Mouse (Mus musculus) macrophage (primary cell): Measurements from ENCODE around the gene Gm11032. TPM values are rescaled to one million over a fixed set of nuclear protein-coding genes. Genes with fewer than 3 reads are reported as not detected.
"Not testable (repeated sequence)": the region's sequence is repeated elsewhere in the genome, so short reads cannot be mapped to it uniquely, and the experiment has no call there.

Experiments
- H3K27ac ChIP-seq: fragments of 350-480 bp; formaldehyde crosslinking; 2 replicates; pipeline ENCODE4 v1.9.0; 2021
- H3K36me3 ChIP-seq: fragments of 350-480 bp; formaldehyde crosslinking; 2 replicates; pipeline ENCODE4 v1.9.0; 2021; ENCODE audit errors: inconsistent target
- H3K4me3 ChIP-seq: fragments of 350-480 bp; formaldehyde crosslinking; 2 replicates; pipeline ENCODE4 v1.9.0; 2021; ENCODE audit errors: inconsistent target
- H3K79me2 ChIP-seq: fragments of 350-480 bp; formaldehyde crosslinking; 2 replicates; pipeline ENCODE4 v1.9.0; 2021; ENCODE audit errors: inconsistent target
- WGBS: methylation state at CpG from one replicate; pipeline ENCODE4 v1.1.7; 2026; ENCODE audit warnings: inconsistent platforms; ENCODE audit not compliant: missing documents; 5-methylcytosine and 5-hydroxymethylcytosine counted together
- polyA plus RNA-seq: library from polyadenylated mRNA; stranded (reverse); fragments of 250-400 nt; gene quantifications from 3 replicates; pipeline ENCODE4 v1.2.4, GENCODE M21; 2018; ENCODE audit warnings: inconsistent platforms
- total RNA-seq, 78 experiments: library from RNA; depleted of rRNA; stranded (reverse); fragments of 250-400 nt; gene quantifications; 1 replicate in 9 of 78; 2 replicates in 24 of 78; 3 replicates in 43 of 78; 4 replicates in 2 of 78; pipeline ENCODE4 v1.2.4; 2018; ENCODE audit warnings: inconsistent platforms in 56 of 78

Gm11032 gene
- not detected for total RNA-seq (2018; cell fraction: chromatin; rRNA removed)
- total RNA-seq (2018; cell fraction: cytosol; rRNA removed), result not detected
- not detected for total RNA-seq (2018; cell fraction: nucleus; rRNA removed)
- polyA plus RNA-seq, result not detected in 3 replicates

GRCm38 (mm10) chr11:4620017-4620485 lies at the start of gene Gm11032:
Gene Gm11032, plus strand, starts transcription at chr11:4620067.
- WGBS, result 90% methylated on average over 16 of the region's 16 CpGs
- Histone ChIP-seq H3K79me2 (no peaks in the 10 kb centered on the region), H3K36me3 (no peaks in the 10 kb centered on the region)

GRCm38 (mm10) chr11:4571491-4571901 lies 48.4 kb upstream of the Gm11032 start:
- H3K27ac ChIP-seq, result no peak overlapping the region
- WGBS, result 86% methylated on average over 4 of the region's 4 CpGs
- H3K79me2 ChIP-seq, result peaks cover 93% of the 10 kb centered on the region
- H3K4me3 ChIP-seq, result no peak overlapping the region
- no peaks in the 10 kb centered on the region for H3K36me3 ChIP-seq

More at GRCm38 (mm10) chr11:4620017-4620485, at the start of gene Gm11032:
- Histone ChIP-seq H3K4me3 (no peak within 1 kb of the TSS), H3K27ac (no peak within 1 kb of the TSS)

DNA sequence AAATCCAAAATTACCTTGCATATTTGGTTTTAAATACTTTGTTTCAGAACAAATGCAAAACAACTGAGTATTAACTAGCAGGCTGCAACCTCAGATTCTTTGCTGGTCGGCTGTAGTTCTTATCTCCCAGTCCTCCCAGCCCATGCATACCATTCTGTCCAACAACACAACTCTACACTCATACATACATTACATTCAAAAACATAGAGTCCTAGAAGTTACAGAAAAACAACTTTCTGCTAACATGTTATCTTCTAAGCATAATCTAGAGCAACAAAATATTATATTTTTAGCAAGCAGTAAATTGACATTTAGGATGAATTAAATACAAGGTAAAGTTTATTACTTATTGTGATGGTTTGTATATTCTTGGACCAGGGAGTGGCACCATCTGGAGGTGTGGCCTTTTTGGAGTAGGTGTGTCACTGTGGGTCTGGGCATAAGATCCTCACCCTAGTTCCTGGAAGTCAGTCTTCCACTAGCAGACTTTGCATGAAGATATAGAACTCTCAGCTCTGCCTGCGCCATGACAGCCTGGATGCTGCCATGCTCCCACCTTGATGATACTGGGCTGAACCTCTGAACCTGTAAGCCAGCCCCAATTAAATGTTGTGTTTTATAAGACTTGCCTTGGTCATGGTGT lies 43.7 kb upstream of the Gm11032 start:
- 96% methylated on average over 2 of the region's 2 CpGs for WGBS
- H3K27ac ChIP-seq, H3K4me3 ChIP-seq, H3K36me3 ChIP-seq: not testable (repeated sequence)
- peaks cover 93% of the 10 kb centered on the region for H3K79me2 ChIP-seq

DNA sequence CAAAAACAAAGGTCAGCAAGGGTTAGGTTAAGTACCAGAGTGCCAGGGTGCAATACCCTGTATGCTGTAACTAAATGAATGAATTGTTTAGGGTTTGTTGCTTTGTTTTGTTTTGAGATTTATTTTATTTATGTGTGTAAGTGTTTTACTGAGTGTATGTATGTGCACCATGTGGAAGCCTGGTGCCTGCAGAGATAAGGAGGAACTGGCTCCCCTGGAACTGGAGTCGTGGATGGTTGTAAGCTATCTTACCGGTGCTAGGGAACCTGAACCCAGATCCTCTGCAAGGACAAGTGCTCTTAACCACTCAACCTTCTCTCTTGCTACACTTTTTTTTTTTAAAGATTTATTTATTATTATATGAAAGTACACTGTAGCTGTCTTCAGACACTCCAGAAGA lies 42.8 kb upstream of the Gm11032 start:
- Histone ChIP-seq H3K36me3 (no peaks in the 10 kb centered on the region), H3K4me3 (no peak overlapping the region), H3K27ac (no peak overlapping the region), H3K79me2 (peaks cover 93% of the 10 kb centered on the region)
- WGBS, result 83% methylated on average over 2 of the region's 2 CpGs

GRCm38 (mm10) chr11:4578682-4579081 lies 41.2 kb upstream of the Gm11032 start:
- no peak overlapping the region for H3K4me3 ChIP-seq
- H3K27ac ChIP-seq, result no peak overlapping the region
- no peaks in the 10 kb centered on the region for H3K36me3 ChIP-seq
- H3K79me2 ChIP-seq, result peaks cover 99% of the 10 kb centered on the region
- WGBS, result 65% methylated on average over 2 of the region's 2 CpGs

- Histone ChIP-seq H3K79me2 (peaks cover 74% of the 10 kb centered on the region), H3K27ac (peak overlapping the region; percentile 31; the same call in 1 of the 2 replicates), H3K36me3 (no peaks in the 10 kb centered on the region), H3K4me3 (0 out of 2 replicates have a peak overlapping the region, but pooled peaks have one; percentile 2)
- WGBS, result 16% methylated on average over 4 of the region's 4 CpGs
Measured at GRCm38 (mm10) chr11:4591811-4592210, 28.1 kb upstream of the Gm11032 start.

DNA sequence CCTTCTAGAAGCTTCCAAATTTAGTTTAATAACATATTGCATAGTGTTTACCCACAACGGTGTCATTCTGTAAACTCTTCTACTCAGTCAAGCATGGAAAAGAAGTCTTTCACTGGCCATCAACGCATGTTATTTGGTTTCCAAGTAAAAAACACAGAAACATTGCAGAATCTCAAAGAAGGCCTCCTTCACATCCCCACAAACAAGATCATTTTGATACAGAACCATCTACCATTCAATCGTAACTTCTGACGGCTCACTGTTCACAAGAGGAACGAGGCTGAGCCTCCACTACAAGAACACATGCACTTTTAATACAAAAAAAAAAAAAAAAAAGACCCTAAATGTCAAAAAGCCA lies 26.4 kb upstream of the Gm11032 start:
- Histone ChIP-seq H3K36me3 (no peaks in the 10 kb centered on the region), H3K27ac (peak overlapping the region; percentile 57), H3K79me2 (peaks cover 58% of the 10 kb centered on the region), H3K4me3 (peak overlapping the region; percentile 62)
- 0% methylated on average over 5 of the region's 5 CpGs for WGBS

DNA sequence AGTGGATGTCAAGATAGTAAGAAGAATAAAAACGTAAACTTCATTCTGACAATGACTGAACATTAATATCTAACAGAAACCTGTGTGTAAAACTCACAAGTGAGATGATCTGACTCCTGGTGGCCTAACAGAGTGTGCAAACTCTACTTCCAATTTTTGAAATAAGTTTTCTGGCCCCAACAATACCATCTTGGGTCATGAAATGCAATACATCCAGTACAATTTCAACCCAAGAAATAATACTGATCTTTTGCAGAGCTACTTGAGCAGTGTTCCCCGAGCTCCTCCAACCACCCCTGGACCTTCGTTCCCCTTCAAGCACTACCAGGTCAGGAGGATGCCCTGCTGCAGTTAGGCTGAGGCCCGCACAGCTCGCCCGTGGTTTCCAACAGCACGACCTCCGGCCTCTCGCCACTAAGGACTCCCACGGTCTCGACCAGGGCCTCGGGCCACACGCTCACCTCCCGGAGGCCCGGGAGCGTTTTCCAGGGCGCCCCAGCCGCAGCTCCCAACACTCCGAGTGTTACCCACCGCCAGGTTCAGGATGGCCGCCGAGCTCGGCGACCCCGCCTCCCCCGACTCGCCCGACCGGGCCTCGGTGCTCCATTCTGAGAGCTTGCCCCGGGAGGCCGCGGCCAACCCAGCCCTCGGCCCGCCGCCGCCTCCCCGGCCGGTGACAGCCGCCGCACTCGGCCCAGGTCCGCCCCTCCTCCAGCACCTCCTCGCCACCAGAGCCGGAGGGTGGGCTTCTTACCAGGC lies 25.8 kb upstream of the Gm11032 start:
- H3K27ac ChIP-seq, result peak overlapping the region; percentile 57
- under 1% methylated on average over 34 of the region's 45 CpGs for WGBS
- no peaks in the 10 kb centered on the region for H3K36me3 ChIP-seq
- H3K4me3 ChIP-seq, result peak overlapping the region; percentile 62
- H3K79me2 ChIP-seq, result peaks cover 52% of the 10 kb centered on the region

GRCm38 (mm10) chr11:4594608-4595500 lies 25.0 kb upstream of the Gm11032 start, which contains the start of gene Mtmr3:
Gene Mtmr3, minus strand, starts transcription at chr11:4594863.
- peaks cover 44% of the 10 kb centered on the region for H3K79me2 ChIP-seq
- WGBS, result 3% methylated on average over 38 of the region's 53 CpGs
- peak within 1 kb of the TSS; percentile 62 for H3K4me3 ChIP-seq
- peak within 1 kb of the TSS; percentile 97 for H3K27ac ChIP-seq
- no peaks in the 10 kb centered on the region for H3K36me3 ChIP-seq

GRCm38 (mm10) chr11:4598411-4598810 lies 21.5 kb upstream of the Gm11032 start:
- WGBS, result 66% methylated on average over 2 of the region's 2 CpGs
- 0 out of 2 replicates have a peak overlapping the region, but pooled peaks have one; percentile 22 for H3K27ac ChIP-seq
- peaks cover 8% of the 10 kb centered on the region for H3K79me2 ChIP-seq
- no peak overlapping the region for H3K4me3 ChIP-seq
- H3K36me3 ChIP-seq, result no peaks in the 10 kb centered on the region

DNA sequence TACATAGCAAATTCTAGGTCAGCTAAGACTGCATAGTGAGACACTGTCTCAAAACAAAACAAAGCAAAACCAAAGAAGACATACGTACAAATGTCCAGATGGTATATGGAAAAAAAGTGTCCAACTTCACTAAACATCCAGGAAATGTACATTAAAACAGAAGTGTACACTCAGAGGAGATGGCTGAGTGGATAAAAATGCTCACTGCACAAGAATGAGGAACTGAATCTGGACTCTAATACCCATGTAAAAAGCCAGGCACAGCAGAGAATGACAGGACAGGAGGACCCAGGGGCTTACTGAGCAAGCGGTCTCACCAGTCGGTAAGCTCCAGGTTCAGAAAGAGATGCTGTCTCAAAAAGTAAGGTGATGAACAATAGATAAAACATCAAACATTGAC lies 20.0 kb upstream of the Gm11032 start:
- WGBS, result 0% methylated on average over 3 of the region's 3 CpGs
- H3K4me3 ChIP-seq, result no peak overlapping the region
- H3K27ac ChIP-seq, result peak overlapping the region; percentile 55
- no peaks in the 10 kb centered on the region for H3K36me3 ChIP-seq
- H3K79me2 ChIP-seq, result no peaks in the 10 kb centered on the region

- no peak overlapping the region for H3K27ac ChIP-seq
- WGBS, result 74% methylated on average over 5 of the region's 5 CpGs
- H3K4me3 ChIP-seq, result no peak overlapping the region
- H3K36me3 ChIP-seq, result no peaks in the 10 kb centered on the region
- H3K79me2 ChIP-seq, result no peaks in the 10 kb centered on the region
Measured at GRCm38 (mm10) chr11:4601890-4602289, 18.0 kb upstream of the Gm11032 start.

DNA sequence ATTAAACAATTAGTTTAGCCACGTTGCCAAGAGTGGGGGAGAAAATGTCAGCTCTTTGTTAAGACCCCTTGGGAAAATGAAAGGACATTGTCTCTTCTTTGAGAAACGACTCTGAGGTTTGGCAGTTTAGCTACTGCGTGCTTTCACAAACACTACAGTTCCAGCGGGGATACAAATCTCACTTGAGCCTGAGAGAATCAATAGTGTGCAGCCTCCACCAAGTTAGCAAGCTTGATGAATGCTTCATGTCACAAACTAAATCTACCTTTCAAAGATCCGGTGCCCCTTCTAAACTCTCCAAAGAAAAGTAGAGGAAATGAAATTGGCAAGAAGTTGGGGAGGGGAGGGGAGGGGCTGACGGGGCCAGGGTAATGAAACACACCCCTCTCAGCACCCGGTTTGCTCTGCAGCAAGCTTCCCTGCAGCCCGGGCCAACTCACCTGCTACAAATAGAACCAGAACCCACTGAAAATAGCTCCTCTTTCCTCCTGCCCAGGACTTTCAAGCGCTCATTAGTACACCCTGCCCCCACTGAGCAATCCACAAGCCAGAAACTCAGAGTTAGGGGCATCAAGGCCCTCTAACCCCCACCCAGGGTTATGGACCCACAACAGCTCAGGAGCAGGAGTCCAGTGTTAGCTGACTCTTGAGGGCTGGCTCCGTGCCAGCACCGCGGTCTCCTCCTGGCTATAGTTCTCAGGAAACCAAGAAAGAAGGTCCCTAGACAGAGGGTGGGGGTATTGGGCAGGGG lies 17.0 kb upstream of the Gm11032 start:
- no peak overlapping the region for H3K4me3 ChIP-seq
- WGBS, result 19% methylated on average over 12 of the region's 12 CpGs

DNA sequence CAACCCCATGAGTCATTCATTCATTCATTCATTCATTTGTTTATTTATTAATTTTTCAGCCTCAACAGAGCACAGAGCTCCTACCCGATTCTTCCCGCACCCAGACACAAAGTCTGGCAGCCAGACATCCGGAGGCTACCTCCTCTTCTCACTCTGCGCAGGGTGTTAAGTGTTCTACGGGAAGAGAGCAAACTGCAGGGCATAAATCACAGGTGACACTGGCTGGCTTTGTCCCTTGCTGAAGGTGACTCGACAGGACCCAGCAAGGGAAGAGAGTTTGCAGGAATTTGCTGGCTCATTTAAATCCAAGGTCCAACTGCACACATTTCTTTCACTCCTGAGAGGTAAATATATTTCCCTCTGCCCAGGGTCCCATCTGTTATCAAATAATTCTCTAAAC lies 15.4 kb upstream of the Gm11032 start:
- Histone ChIP-seq H3K4me3 (no peak overlapping the region), H3K79me2 (no peaks in the 10 kb centered on the region), H3K27ac (no peak overlapping the region), H3K36me3 (no peaks in the 10 kb centered on the region)
- WGBS, result 64% methylated on average over 6 of the region's 6 CpGs

More for the DNA sequence above, 17.0 kb upstream of the Gm11032 start:
- Histone ChIP-seq H3K27ac (no peak overlapping the region), H3K36me3 (no peaks in the 10 kb centered on the region), H3K79me2 (no peaks in the 10 kb centered on the region)
